In the genomic region with DNA sequence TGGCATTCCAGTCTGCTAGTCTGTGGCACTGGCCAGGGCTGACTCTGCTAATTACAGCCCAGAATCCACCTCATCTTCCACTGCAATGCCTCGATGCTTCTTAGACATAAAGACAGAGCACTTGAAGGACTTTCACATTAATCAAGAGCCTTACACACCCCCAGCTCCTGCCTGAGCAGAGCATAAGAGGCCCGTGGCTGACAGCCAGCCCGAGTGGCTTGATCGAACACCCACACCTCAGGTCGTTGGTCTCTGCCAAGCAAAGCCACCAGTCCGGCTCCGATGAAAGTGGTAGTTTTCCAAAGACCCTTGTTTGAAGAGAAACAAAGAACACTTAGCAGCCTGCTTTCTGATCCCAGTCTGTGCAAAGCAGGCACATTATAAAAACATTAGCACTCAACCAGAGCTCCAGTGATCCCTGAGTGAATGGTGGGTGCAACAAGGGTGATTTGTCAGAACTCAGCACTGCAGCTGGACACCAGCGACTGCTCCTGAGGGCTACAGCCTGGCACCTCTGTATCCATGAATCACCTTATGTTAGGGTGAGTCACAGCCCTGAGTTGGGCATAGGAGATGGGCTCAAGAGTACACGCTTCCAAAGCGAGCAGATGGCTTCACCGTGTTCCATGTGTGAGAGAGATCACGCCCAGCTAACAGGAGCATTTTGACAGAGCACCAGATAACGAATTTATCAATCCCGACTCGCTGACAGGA, we compare ENCODE assay signal across 8 mouse cellular contexts.
DNase-seq lines count a peak whose midpoint lies in the region; ATAC-seq and TF ChIP-seq lines count a peak whose summit lies in the region.

No protein-coding gene starts in this region.

- peak overlapping the region; percentile 17; the same call in 1 of the 2 replicates for H3K4me2 ChIP-seq in heart, embryonic 11.5 days

- WGBS in heart, embryonic 11.5 days (ENCODE audit: insufficient replicate concordance) = 27% methylated on average over 15 of the region's 15 CpGs

- no peaks in the 10 kb centered on the region for H3K27me3 ChIP-seq in heart, embryonic 11.5 days (ENCODE audit: control insufficient read depth, insufficient read depth, low read length)
- no peaks in the 10 kb centered on the region for H3K27me3 ChIP-seq in Patski

- no peaks in the 10 kb centered on the region for H3K36me3 ChIP-seq in heart, embryonic 11.5 days (ENCODE audit: control insufficient read depth, insufficient read depth, low read length)

- intact Hi-C loops in heart, postnatal 36 days (cut with DNase I) = no loop called here

- H3K9me3 ChIP-seq in heart, embryonic 11.5 days (replicated peaks; ENCODE audit: control insufficient read depth, low read length) = no peaks in the 10 kb centered on the region

- POLR2A ChIA-PET in Patski (lab: Charles Lee) = no interaction called here

- CTCF ChIA-PET in Patski (lab: Charles Lee) = no interaction called here

- no peak for DNase-seq in heart, postnatal 36 days
- DNase-seq in Patski (ENCODE audit: low read depth, low spot score) = peak; percentile 30
- DNase-seq in cerebellum, postnatal 25 days = peak; percentile 86 to 88
- peak; percentile 80 for DNase-seq in layer of hippocampus, adult 9-11 months
- no peak for DNase-seq in urinary bladder, adult 18-20 months (ENCODE audit: low spot score in 2 of 2)
- DNase-seq in spleen, postnatal 14 days (ENCODE audit: low spot score in 2 of 2) = no peak
- no peak for DNase-seq in urinary bladder, postnatal 25 days (ENCODE audit: low spot score)

- no peak for ATAC-seq in heart, embryonic 11.5 days (replicated peaks; ENCODE audit: insufficient number of reproducible peaks, low FRiP score, low TSS enrichment)
- peak; percentile 81 for ATAC-seq in Patski

- in situ Hi-C loops in Patski (cut with MboI; ENCODE audit: low pct_unique_long_range_greater_than_20kb) = no loop called here

- H3K4me3 ChIP-seq in heart, embryonic 11.5 days (ENCODE audit: low read depth, low read length) = no peak overlapping the region

- 0 out of 2 replicates have a peak, but pooled peaks cover 4% of the 10 kb centered on the region for H3K4me1 ChIP-seq in heart, embryonic 11.5 days (ENCODE audit: control insufficient read depth, insufficient read depth, low read length)

- no peak for TF ChIP-seq CTCF in Patski (IDR thresholded peaks at IDR 0.05)

- no peak overlapping the region for H3K27ac ChIP-seq in heart, embryonic 11.5 days (ENCODE audit: low read depth, low read length)

- no peak overlapping the region for H3K9ac ChIP-seq in heart, embryonic 11.5 days (ENCODE audit: low read depth, low read length)

Comparison
In these comparisons a context has a peak if more than half of its experiments do, and no peak if none do; other contexts are left out.
1. DNase-seq: peak in Patski (single experiment), cerebellum, postnatal 25 days (2 of 2) and layer of hippocampus, adult 9-11 months (single experiment); none in heart, postnatal 36 days (0 of 2), urinary bladder, adult 18-20 months (0 of 2), spleen, postnatal 14 days (0 of 2) and urinary bladder, postnatal 25 days (single experiment).